Mouse (Mus musculus) MEL (cell line): Measurements from ENCODE around the gene Klhl36. TPM values are rescaled to one million over a fixed set of nuclear protein-coding genes. Genes with fewer than 3 reads are reported as not detected.

Experiments
- DNase-seq: peaks from one replicate; pipeline ENCODE4 v3.0.0; 2011; ENCODE audit warnings: low read depth, low spot score
- H3K27ac ChIP-seq: 2 replicates; pipeline ENCODE4 v1.5.1; 2012; ENCODE audit warnings: low read depth, mild to moderate bottlenecking, control low read depth, low read length, moderate library complexity; ENCODE audit not compliant: control insufficient read depth
- H3K27me3 ChIP-seq, 2 experiments: fragments of 150-350 bp in 1 of 2; sonication (generic) in 1 of 2; 2 replicates each; pipeline ENCODE4 v1.6.1; 2012; ENCODE audit warnings: low read length in 2 of 2, mild to moderate bottlenecking in 2 of 2, improper control_type of control experiment in 1 of 2, moderate library complexity in 1 of 2; ENCODE audit not compliant: insufficient read depth in 2 of 2, control insufficient read depth in 1 of 2
- H3K36me3 ChIP-seq, 2 experiments: 2 replicates each; pipeline ENCODE4 v1.6.1; 2012 to 2014; ENCODE audit warnings: low read length in 2 of 2, improper control_type of control experiment in 1 of 2, inconsistent platforms in 1 of 2, mild to moderate bottlenecking in 1 of 2; ENCODE audit not compliant: insufficient read depth in 2 of 2, control insufficient read depth in 1 of 2
- H3K4me1 ChIP-seq, 2 experiments: fragments of 150-350 bp in 1 of 2; sonication (generic) in 1 of 2; 2 replicates each; pipeline ENCODE4 v1.6.1; 2012; ENCODE audit warnings: low read length in 2 of 2, improper control_type of control experiment in 1 of 2, mild to moderate bottlenecking in 1 of 2; ENCODE audit not compliant: insufficient read depth in 2 of 2, control insufficient read depth in 1 of 2
- H3K4me3 ChIP-seq, 2 experiments: fragments of 150-350 bp in 1 of 2; sonication (generic) in 1 of 2; 2 replicates each; pipeline ENCODE4 v1.5.1; 2012; ENCODE audit warnings: low read depth in 2 of 2, low read length in 2 of 2, mild to moderate bottlenecking in 2 of 2, moderate library complexity in 2 of 2, control low read depth in 1 of 2, improper control_type of control experiment in 1 of 2; ENCODE audit not compliant: control insufficient read depth in 1 of 2, insufficient read depth in 1 of 2
- H3K79me2 ChIP-seq: 2 replicates; pipeline ENCODE4 v1.6.1; 2012; ENCODE audit warnings: mild to moderate bottlenecking, low read length, moderate library complexity; ENCODE audit not compliant: control insufficient read depth, poor library complexity, insufficient read depth
- H3K9ac ChIP-seq: 2 replicates; pipeline ENCODE4 v1.6.1; 2012; ENCODE audit warnings: low read depth, mild to moderate bottlenecking, control low read depth, low read length, moderate library complexity; ENCODE audit not compliant: control insufficient read depth, poor library complexity, severe bottlenecking
- H3K9me3 ChIP-seq: fragments of 150-350 bp; sonication (generic); replicated peaks from 2 replicates; pipeline ENCODE4 v1.6.1; 2012; ENCODE audit warnings: mild to moderate bottlenecking, low read length, improper control_type of control experiment, moderate library complexity; ENCODE audit not compliant: insufficient read depth
- CTCF ChIP-seq, 3 experiments: IDR thresholded peaks in 2 of 3; conservative IDR thresholded peaks in 1 of 3; 2 replicates each; pipeline ENCODE4 v1.5.1; 2011 to 2012; ENCODE audit warnings: low read length in 3 of 3, low read depth in 2 of 3, mild to moderate bottlenecking in 2 of 3, improper control_type of control experiment in 1 of 3, inconsistent platforms in 1 of 3, mixed read lengths in 1 of 3, moderate library complexity in 1 of 3; ENCODE audit not compliant: control insufficient read depth in 1 of 3, insufficient read depth in 1 of 3, poor library complexity in 1 of 3, severe bottlenecking in 1 of 3
- EP300 ChIP-seq, 2 experiments: IDR thresholded peaks; 2 replicates each; pipeline ENCODE4 v1.6.1; 2011; ENCODE audit warnings: improper control_type of control experiment in 2 of 2, low read length in 2 of 2, low read depth in 1 of 2, mild to moderate bottlenecking in 1 of 2
- GABPA ChIP-seq: IDR thresholded peaks from 2 replicates; pipeline ENCODE4 v1.6.1; 2012; ENCODE audit warnings: low read depth, mild to moderate bottlenecking, inconsistent platforms, low read length, improper control_type of control experiment, moderate library complexity
- JUND ChIP-seq: IDR thresholded peaks from 2 replicates; pipeline ENCODE4 v1.6.1; 2011; ENCODE audit warnings: low read depth, mild to moderate bottlenecking, improper control_type of control experiment, low read length
- KAT2A ChIP-seq: conservative IDR thresholded peaks from 2 replicates; pipeline ENCODE4 v1.6.1; 2012; ENCODE audit warnings: low read depth, low read length, improper control_type of control experiment, inconsistent platforms
- MAFK ChIP-seq: IDR thresholded peaks from 2 replicates; pipeline ENCODE4 v1.6.1; 2011; ENCODE audit warnings: low read depth, mild to moderate bottlenecking, low read length, improper control_type of control experiment, borderline replicate concordance
- MEF2A ChIP-seq: IDR thresholded peaks from 2 replicates; pipeline ENCODE4 v1.6.1; 2014; ENCODE audit warnings: low read depth, mild to moderate bottlenecking, inconsistent platforms, low read length, improper control_type of control experiment; ENCODE audit not compliant: poor library complexity, insufficient replicate concordance, severe bottlenecking; ENCODE audit errors: extremely low read depth
- MXI1 ChIP-seq: IDR thresholded peaks from 2 replicates; pipeline ENCODE4 v1.6.1; 2011; ENCODE audit warnings: mild to moderate bottlenecking, low read depth, low read length, improper control_type of control experiment
- MYB ChIP-seq: IDR thresholded peaks from 2 replicates; pipeline ENCODE4 v1.6.1; 2011; ENCODE audit warnings: mild to moderate bottlenecking, low read depth, low read length, improper control_type of control experiment
- NELFE ChIP-seq: IDR thresholded peaks from 2 replicates; pipeline ENCODE4 v1.6.1; 2011; ENCODE audit warnings: low read depth, low read length, improper control_type of control experiment
- POLR2A ChIP-seq, 2 experiments: IDR thresholded peaks; 2 replicates each; pipeline ENCODE4 v1.6.1; 2011 to 2012; ENCODE audit warnings: low read length in 2 of 2, mild to moderate bottlenecking in 2 of 2, control low read depth in 1 of 2, improper control_type of control experiment in 1 of 2, low read depth in 1 of 2, moderate library complexity in 1 of 2; ENCODE audit not compliant: control insufficient read depth in 1 of 2, insufficient read depth in 1 of 2, poor library complexity in 1 of 2
- POLR2AphosphoS5 ChIP-seq: IDR thresholded peaks from 2 replicates; pipeline ENCODE4 v1.6.1; 2012; ENCODE audit warnings: low read depth, borderline replicate concordance, mild to moderate bottlenecking, inconsistent platforms, low read length, moderate library complexity, mixed read lengths
- RAD21 ChIP-seq: IDR thresholded peaks from 2 replicates; pipeline ENCODE4 v1.6.1; 2011; ENCODE audit warnings: mild to moderate bottlenecking, low read depth, low read length, improper control_type of control experiment
- RCOR1 ChIP-seq: IDR thresholded peaks from 2 replicates; pipeline ENCODE4 v1.6.1; 2012; ENCODE audit warnings: low read depth, mild to moderate bottlenecking, inconsistent platforms, low read length, improper control_type of control experiment
- SMC3 ChIP-seq: IDR thresholded peaks from 2 replicates; pipeline ENCODE4 v1.6.1; 2011; ENCODE audit warnings: low read depth, low read length, improper control_type of control experiment
- TCF12 ChIP-seq: IDR thresholded peaks from 2 replicates; pipeline ENCODE4 v1.6.1; 2014; ENCODE audit warnings: low read depth, mild to moderate bottlenecking, inconsistent platforms, low read length, improper control_type of control experiment, moderate library complexity
- UBTF ChIP-seq: IDR thresholded peaks from 2 replicates; pipeline ENCODE4 v1.6.1; 2012; ENCODE audit warnings: low read depth, mild to moderate bottlenecking, inconsistent platforms, low read length, improper control_type of control experiment, moderate library complexity, borderline replicate concordance; ENCODE audit not compliant: insufficient read depth
- ZMIZ1 ChIP-seq: IDR thresholded peaks from 2 replicates; pipeline ENCODE4 v1.6.1; 2012; ENCODE audit warnings: low read depth, mild to moderate bottlenecking, inconsistent platforms, low read length, improper control_type of control experiment, moderate library complexity
- ZNF384 ChIP-seq: IDR thresholded peaks from 2 replicates; pipeline ENCODE4 v1.6.1; 2012; ENCODE audit warnings: low read depth, mild to moderate bottlenecking, inconsistent platforms, low read length, improper control_type of control experiment
- polyA plus RNA-seq, 2 experiments: library from polyadenylated mRNA; stranded (reverse) in 1 of 2; unstranded in 1 of 2; fragments of >175 nt in 1 of 2; fragments of >200 nt in 1 of 2; gene quantifications; 2 replicates each; pipeline versions ENCODE4 v1.2.1 to v1.2.4; 2012; ENCODE audit warnings: low replicate concordance in 2 of 2, low read depth in 1 of 2; ENCODE audit not compliant: insufficient read length in 2 of 2, insufficient read depth in 1 of 2, missing spikeins in 1 of 2
- total RNA-seq: library from RNA; depleted of rRNA; stranded (reverse); fragments of 300-350 nt; gene quantifications from 2 replicates; pipeline ENCODE4 v1.2.3, GENCODE M21; 2012

Gene Klhl36
- total and polyA plus RNA-seq, 3 experiments, result 4.6 to 6.6 TPM; not detected in 1

- no peaks in the 10 kb centered on the region for H3K27me3 ChIP-seq
- no peak overlapping the region for H3K4me3 ChIP-seq
- H3K9me3 ChIP-seq, result no peaks in the 10 kb centered on the region
- H3K4me1 ChIP-seq, result peaks cover 26 to 35% of the 10 kb centered on the region in 2 experiments
- H3K9ac ChIP-seq, result no peak overlapping the region
- peaks cover 0 to 26% of the 10 kb centered on the region in 2 experiments; a peak in 2 of 4 replicates for H3K36me3 ChIP-seq
- DNase-seq, result no peak
- no peaks in the 10 kb centered on the region for H3K79me2 ChIP-seq
- H3K27ac ChIP-seq, result no peak overlapping the region
- TF ChIP-seq KAT2A, result no peak
- TF ChIP-seq NELFE, result no peak
- TF ChIP-seq SMC3, result no peak
- TF ChIP-seq ZMIZ1, result no peak
- TF ChIP-seq EP300 (IDR thresholded peaks at IDR 0.05; ENCODE audit: low read depth in 1 of 2, low read length in 2 of 2), result no peak
- no peak for TF ChIP-seq RAD21
- TF ChIP-seq MYB, result no peak
- TF ChIP-seq UBTF, result no peak
- no peak for TF ChIP-seq MAFK
- TF ChIP-seq ZNF384, result no peak
- no peak for TF ChIP-seq RCOR1
- no peak for TF ChIP-seq TCF12
- no peak for TF ChIP-seq POLR2A (IDR thresholded peaks at IDR 0.05; ENCODE audit: control insufficient read depth in 1 of 2, insufficient read depth in 1 of 2, low read depth in 1 of 2, low read length in 2 of 2, poor library complexity in 1 of 2)
- no peak for TF ChIP-seq CTCF (IDR thresholded peaks at IDR 0.05 in 2 of 3, conservative IDR thresholded peaks at IDR 0.05 in 1 of 3; ENCODE audit: control insufficient read depth in 1 of 3, insufficient read depth in 1 of 3, low read depth in 2 of 3, low read length in 3 of 3, poor library complexity in 1 of 3, severe bottlenecking in 1 of 3)
These were observed 38.8 kb upstream of the Klhl36 start for GRCm38 (mm10) chr8:119823278-119823677.

DNA sequence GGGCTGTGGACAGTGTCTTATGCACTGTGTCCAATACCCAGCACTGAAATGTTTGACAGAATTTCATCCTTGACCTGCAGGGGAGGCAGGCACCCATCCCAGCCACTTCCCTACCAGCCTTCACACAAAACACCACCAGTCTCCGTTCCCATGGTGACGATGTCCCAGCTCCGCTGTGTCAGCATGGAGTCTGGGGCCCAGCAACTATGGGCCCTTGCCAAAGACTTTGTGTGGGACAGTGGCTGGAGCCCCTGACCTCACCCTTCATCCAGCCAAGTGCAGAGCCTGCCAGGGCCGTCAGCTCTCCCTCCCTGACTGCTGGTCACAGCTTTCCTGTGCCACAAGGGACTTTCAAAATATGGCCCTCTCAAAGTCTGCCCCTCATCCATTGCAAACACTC lies 38.0 kb upstream of the Klhl36 start:
- no peak for TF ChIP-seq KAT2A
- TF ChIP-seq MEF2A, result no peak
- TF ChIP-seq GABPA, result no peak
- TF ChIP-seq RAD21, result no peak
- TF ChIP-seq MXI1, result no peak
- TF ChIP-seq UBTF, result no peak
- TF ChIP-seq POLR2AphosphoS5, result no peak
- TF ChIP-seq JUND, result no peak
- TF ChIP-seq, all 39 proteins: peak for 0
- H3K36me3 ChIP-seq, result peaks cover 0 to 32% of the 10 kb centered on the region in 2 experiments; a peak in 2 of 4 replicates
- H3K27me3 ChIP-seq, result no peaks in the 10 kb centered on the region
- no peak overlapping the region for H3K9ac ChIP-seq
- no peaks in the 10 kb centered on the region for H3K9me3 ChIP-seq
- no peaks in the 10 kb centered on the region for H3K79me2 ChIP-seq
- no peak overlapping the region for H3K4me3 ChIP-seq
- DNase-seq, result no peak
- no peak overlapping the region for H3K27ac ChIP-seq
- peaks cover 30 to 42% of the 10 kb centered on the region in 2 experiments for H3K4me1 ChIP-seq
